Mouse (Mus musculus): ENCODE results near the gene Fam166b. TPM values are rescaled to one million over a fixed set of nuclear protein-coding genes. Genes with fewer than 3 reads are reported as not detected.

Fam166b gene
- polyA plus RNA-seq, 1 experiment from 2014 or later: 0.12 TPM

DNA sequence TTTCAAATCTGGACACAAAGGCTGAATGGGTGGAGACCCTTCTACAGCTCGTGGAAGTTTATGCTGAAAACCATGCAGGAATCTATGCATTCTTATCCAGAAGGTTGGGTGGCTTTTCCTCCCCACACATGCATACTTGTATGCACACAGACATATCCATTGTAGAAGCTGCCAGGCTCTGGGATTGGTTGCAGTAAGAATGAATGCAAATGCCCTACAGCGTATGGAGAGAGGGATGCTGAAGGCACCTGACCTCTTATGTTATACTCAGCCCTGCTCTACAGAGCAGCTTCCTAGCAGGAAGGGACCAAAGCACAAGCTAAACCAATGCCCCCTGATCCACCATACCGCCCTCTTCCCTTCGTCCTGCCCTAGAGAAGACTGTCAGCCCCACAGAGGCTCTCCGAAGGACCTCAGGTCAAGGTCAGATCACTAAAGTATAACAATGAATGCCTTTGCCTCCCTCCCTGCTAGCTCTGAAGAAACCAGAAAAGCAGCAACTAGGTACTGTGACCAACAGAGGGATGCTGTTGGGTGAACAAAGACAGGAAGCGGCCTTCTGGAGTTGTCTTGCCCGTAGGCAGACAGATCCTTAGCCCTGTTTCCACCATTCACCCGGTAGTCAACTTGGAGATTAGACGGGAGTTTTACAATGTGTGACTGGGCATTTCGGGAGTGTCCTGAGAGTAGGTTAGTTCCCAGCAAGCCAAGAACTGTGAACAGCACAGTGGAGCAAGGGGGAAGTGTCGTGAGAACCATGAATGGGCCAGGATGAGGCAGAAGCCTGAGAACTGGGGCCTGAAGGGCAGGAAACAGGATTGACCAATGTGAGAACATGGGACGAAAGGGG is 21.6 kb downstream of the Fam166b start:
- ATAC-seq (ENCODE audit: low FRiP score, low TSS enrichment) (no peak), DNase-seq (ENCODE audit: low spot score) (no peak)
- TF ChIP-seq CTCF (IDR thresholded peaks at IDR 0.05; ENCODE audit: low read depth): no peak
- no peak for TF ChIP-seq EP300 (optimal IDR thresholded peaks at IDR 0.05)
- H3K4me1 ChIP-seq (replicated peaks; ENCODE audit: control insufficient read depth, insufficient read depth): peaks cover 6% of the 10 kb centered on the region
- H3K4me2 ChIP-seq (replicated peaks; ENCODE audit: low read depth): peak overlapping the region; percentile 65
- peak overlapping the region; percentile 43 for H3K4me3 ChIP-seq (ENCODE audit: low read depth, low read length)
- no peaks in the 10 kb centered on the region for H3K27me3 ChIP-seq (ENCODE audit: control insufficient read depth, insufficient read depth, low read length)
- H3K9ac ChIP-seq (ENCODE audit: low read length): peak overlapping the region; percentile 60; the same call in 1 of the 2 replicates
- peak overlapping the region; percentile 93 for H3K27ac ChIP-seq (replicated peaks)
- no peaks in the 10 kb centered on the region for H3K9me3 ChIP-seq (ENCODE audit: control insufficient read depth, low read length)
- H3K36me3 ChIP-seq (ENCODE audit: control insufficient read depth, insufficient read depth, low read length): 0 out of 2 replicates have a peak, but pooled peaks cover 3% of the 10 kb centered on the region
- 68% methylated on average over 12 of the region's 12 CpGs for WGBS

DNA sequence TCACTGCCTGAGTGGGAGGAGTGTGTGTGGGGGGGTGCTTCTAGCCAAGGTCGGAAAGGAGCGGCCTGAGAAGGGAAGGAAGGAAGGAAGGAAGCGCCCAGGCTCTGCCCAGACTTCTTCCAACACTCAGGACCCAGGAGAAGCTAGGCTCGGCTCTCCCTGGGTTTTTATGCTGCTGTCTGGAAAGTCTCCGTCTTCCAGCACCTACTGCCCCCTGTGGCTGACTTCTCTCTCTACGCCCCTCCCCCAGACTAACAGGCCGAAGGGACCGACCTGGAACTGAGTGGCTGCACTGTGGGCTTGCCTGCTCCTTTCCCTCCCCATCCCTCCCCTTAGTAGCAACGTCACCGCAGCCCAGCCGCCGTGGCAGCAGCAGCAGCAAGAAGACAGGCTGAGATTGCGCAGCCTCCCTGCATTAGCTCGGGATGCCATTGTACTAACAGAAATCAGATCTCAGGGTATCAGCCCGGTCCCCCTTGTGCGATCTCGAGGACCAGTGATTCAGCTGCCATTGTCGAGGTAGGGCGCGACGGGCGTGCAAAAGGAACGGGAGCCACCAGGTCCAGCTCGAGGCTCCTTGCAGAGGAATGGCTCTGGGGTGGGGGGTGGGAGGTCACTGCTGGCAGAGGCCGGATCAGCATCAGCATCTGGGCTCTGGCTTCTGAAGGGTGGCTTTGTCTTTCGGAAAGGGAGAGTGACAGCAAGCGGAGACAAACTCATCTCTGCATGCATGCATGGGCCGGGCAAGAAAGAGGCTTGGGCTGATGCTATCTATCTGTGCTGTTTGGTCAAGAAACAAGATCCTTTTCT is 22.6 kb downstream of the Fam166b start:
- Histone ChIP-seq H3K27me3 (ENCODE audit: control insufficient read depth, insufficient read depth, low read length) (no peaks in the 10 kb centered on the region), H3K36me3 (ENCODE audit: control insufficient read depth, insufficient read depth, low read length) (0 out of 2 replicates have a peak, but pooled peaks cover 3% of the 10 kb centered on the region), H3K9me3 (ENCODE audit: control insufficient read depth, low read length) (no peaks in the 10 kb centered on the region), H3K4me3 (ENCODE audit: low read depth, low read length) (peak overlapping the region; percentile 43), H3K27ac (replicated peaks) (peak overlapping the region; percentile 93), H3K4me1 (replicated peaks; ENCODE audit: control insufficient read depth, insufficient read depth) (peaks cover 11% of the 10 kb centered on the region), H3K4me2 (replicated peaks; ENCODE audit: low read depth) (peak overlapping the region; percentile 65), H3K9ac (ENCODE audit: low read length) (peak overlapping the region; percentile 60)
- TF ChIP-seq CTCF (IDR thresholded peaks at IDR 0.05; ENCODE audit: low read depth) (peak; percentile 79), EP300 (optimal IDR thresholded peaks at IDR 0.05) (no peak)
- 6% methylated on average over 28 of the region's 28 CpGs for WGBS
- ATAC-seq (ENCODE audit: low FRiP score, low TSS enrichment) (peak; percentile 94), DNase-seq (ENCODE audit: low spot score) (peak; percentile 83)

DNA sequence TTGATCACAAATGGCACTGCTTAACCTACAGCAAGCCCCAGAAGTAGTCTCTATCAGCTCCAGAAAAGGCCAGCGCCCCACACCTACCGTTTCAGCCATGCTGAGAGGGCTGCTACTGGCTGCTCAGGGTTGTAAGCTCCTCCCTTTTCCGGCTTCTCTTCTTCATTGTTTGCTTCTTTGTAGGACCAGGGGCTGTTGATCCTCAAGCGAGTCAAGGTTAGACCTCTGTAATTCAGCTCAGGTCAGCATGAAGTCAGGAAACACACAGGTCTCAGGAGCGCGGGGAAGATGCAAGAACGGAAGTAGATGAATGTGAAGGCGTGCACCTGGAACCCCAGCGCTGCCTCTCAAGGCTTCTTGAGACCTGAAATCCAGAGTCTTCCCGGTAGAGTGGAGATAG is 24.2 kb downstream of the Fam166b start:
- 86% methylated on average over 10 of the region's 10 CpGs for WGBS
- TF ChIP-seq EP300 (optimal IDR thresholded peaks at IDR 0.05) (no peak), CTCF (IDR thresholded peaks at IDR 0.05; ENCODE audit: low read depth) (no peak)
- H3K27ac ChIP-seq (replicated peaks): peak overlapping the region; percentile 93
- no peak for ATAC-seq (ENCODE audit: low FRiP score, low TSS enrichment)
- no peak overlapping the region for H3K4me3 ChIP-seq (ENCODE audit: low read depth, low read length)
- H3K9me3 ChIP-seq (ENCODE audit: control insufficient read depth, low read length): no peaks in the 10 kb centered on the region
- peaks cover 22% of the 10 kb centered on the region for H3K4me1 ChIP-seq (replicated peaks; ENCODE audit: control insufficient read depth, insufficient read depth)
- no peaks in the 10 kb centered on the region for H3K36me3 ChIP-seq (ENCODE audit: control insufficient read depth, insufficient read depth, low read length)
- H3K4me2 ChIP-seq (replicated peaks; ENCODE audit: low read depth): no peak overlapping the region
- DNase-seq (ENCODE audit: low spot score): no peak
- H3K27me3 ChIP-seq (ENCODE audit: control insufficient read depth, insufficient read depth, low read length): no peaks in the 10 kb centered on the region
- H3K9ac ChIP-seq (ENCODE audit: low read length): no peak overlapping the region

DNA sequence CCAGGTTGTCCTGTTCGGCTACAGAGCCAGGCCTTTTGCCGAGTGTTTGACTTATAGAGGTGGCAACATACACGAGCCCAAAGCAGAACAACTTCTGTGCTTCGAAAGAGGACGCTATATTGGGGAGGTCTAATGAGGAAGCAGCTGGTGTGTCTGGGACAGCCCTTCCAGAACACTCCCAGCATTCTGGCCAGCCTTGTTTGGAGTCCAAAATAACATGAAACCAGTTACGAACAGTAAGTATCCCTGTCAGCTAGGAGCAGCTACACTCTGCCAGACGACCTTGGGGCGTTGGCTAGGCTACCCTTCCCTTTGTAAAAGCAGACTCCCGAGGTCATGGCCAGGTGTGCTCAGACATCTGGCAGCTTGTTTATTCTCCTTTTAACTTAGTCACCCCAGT is 26.7 kb downstream of the Fam166b start:
- Histone ChIP-seq H3K27ac (replicated peaks) (peak overlapping the region; percentile 82), H3K4me2 (replicated peaks; ENCODE audit: low read depth) (peak overlapping the region; percentile 31), H3K4me1 (replicated peaks; ENCODE audit: control insufficient read depth, insufficient read depth) (peaks cover 33% of the 10 kb centered on the region), H3K9me3 (ENCODE audit: control insufficient read depth, low read length) (no peaks in the 10 kb centered on the region), H3K4me3 (ENCODE audit: low read depth, low read length) (peak overlapping the region; percentile 28), H3K27me3 (ENCODE audit: control insufficient read depth, insufficient read depth, low read length) (no peaks in the 10 kb centered on the region), H3K36me3 (ENCODE audit: control insufficient read depth, insufficient read depth, low read length) (no peaks in the 10 kb centered on the region), H3K9ac (ENCODE audit: low read length) (peak overlapping the region; percentile 63)
- DNase-seq (ENCODE audit: low spot score): no peak
- no peak for ATAC-seq (ENCODE audit: low FRiP score, low TSS enrichment)
- TF ChIP-seq EP300 (optimal IDR thresholded peaks at IDR 0.05): no peak
- TF ChIP-seq CTCF (IDR thresholded peaks at IDR 0.05; ENCODE audit: low read depth): no peak
- 36% methylated on average over 9 of the region's 9 CpGs for WGBS

DNA sequence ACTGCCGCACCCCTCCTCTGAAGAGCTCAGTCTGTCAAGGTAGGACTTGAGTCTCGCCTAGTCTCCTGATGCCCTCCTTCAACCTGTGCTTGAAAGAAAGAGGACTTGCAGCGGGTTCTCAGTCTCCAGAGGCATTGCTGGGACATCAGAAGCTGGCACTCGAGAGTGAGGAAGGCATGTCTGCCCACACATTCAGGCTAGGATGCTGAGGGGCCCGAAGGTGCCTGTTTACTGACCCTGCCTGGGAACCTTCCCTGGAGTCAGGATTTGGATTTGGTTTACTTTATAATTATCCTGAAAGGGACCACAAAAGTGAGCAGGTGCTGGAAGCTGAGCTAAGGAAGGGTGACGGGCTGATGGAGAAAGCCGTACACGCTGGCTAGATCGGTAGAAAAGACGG is 27.4 kb downstream of the Fam166b start:
- H3K9ac ChIP-seq (ENCODE audit: low read length): peak overlapping the region; percentile 63
- H3K27ac ChIP-seq (replicated peaks): peak overlapping the region; percentile 82
- H3K4me2 ChIP-seq (replicated peaks; ENCODE audit: low read depth): peak overlapping the region; percentile 31
- H3K36me3 ChIP-seq (ENCODE audit: control insufficient read depth, insufficient read depth, low read length): no peaks in the 10 kb centered on the region
- no peak for ATAC-seq (ENCODE audit: low FRiP score, low TSS enrichment)
- DNase-seq (ENCODE audit: low spot score): no peak
- peak overlapping the region; percentile 28 for H3K4me3 ChIP-seq (ENCODE audit: low read depth, low read length)
- no peaks in the 10 kb centered on the region for H3K9me3 ChIP-seq (ENCODE audit: control insufficient read depth, low read length)
- no peaks in the 10 kb centered on the region for H3K27me3 ChIP-seq (ENCODE audit: control insufficient read depth, insufficient read depth, low read length)
- no peak for TF ChIP-seq EP300 (optimal IDR thresholded peaks at IDR 0.05)
- peaks cover 33% of the 10 kb centered on the region for H3K4me1 ChIP-seq (replicated peaks; ENCODE audit: control insufficient read depth, insufficient read depth)
- 75% methylated on average over 10 of the region's 10 CpGs for WGBS

Measured in stomach, postnatal 0 days (tissue).